Mouse (Mus musculus) embryonic facial prominence, embryonic 14.5 days (tissue): ENCODE results near the gene Itprip. TPM values are rescaled to one million over a fixed set of nuclear protein-coding genes. Genes with fewer than 3 reads are reported as not detected.

Experiments used
- ATAC-seq: fragments of 200-750 bp; cut with Nextera tagmentation; 2 replicates; pipeline ENCODE4 v1.8.0; 2017; ENCODE audit warnings: low read depth, moderate number of reproducible peaks, moderate TSS enrichment
- DNase-seq: peaks from one replicate; pipeline ENCODE4 v3.0.0-alpha.2; 2015; ENCODE audit warnings: low spot score
- H3K27ac ChIP-seq: fragments of 300-500 bp; sonication (generic); replicated peaks from 2 replicates; pipeline ENCODE4 v1.5.1; 2014; ENCODE audit warnings: low read depth, mild to moderate bottlenecking, low read length, moderate library complexity
- H3K27me3 ChIP-seq: fragments of 300-500 bp; sonication (generic); replicated peaks from 2 replicates; pipeline ENCODE4 v1.6.1; 2014; ENCODE audit warnings: low read length; ENCODE audit not compliant: control insufficient read depth, insufficient read depth
- H3K36me3 ChIP-seq: fragments of 300-500 bp; sonication (generic); 2 replicates; pipeline ENCODE4 v1.6.1; 2014; ENCODE audit warnings: low read length, mixed read lengths; ENCODE audit not compliant: control insufficient read depth, insufficient read depth
- H3K4me1 ChIP-seq: fragments of 300-500 bp; sonication (generic); 2 replicates; pipeline ENCODE4 v1.6.1; 2014; ENCODE audit warnings: antibody characterized with exemption, low read length; ENCODE audit not compliant: control insufficient read depth, insufficient read depth
- H3K4me2 ChIP-seq: fragments of 300-500 bp; sonication (generic); 2 replicates; pipeline ENCODE4 v1.6.1; 2014; ENCODE audit warnings: low read depth, mild to moderate bottlenecking, low read length, moderate library complexity, mixed read lengths
- H3K4me3 ChIP-seq: fragments of 300-500 bp; sonication (generic); 2 replicates; pipeline ENCODE4 v1.5.1; 2014; ENCODE audit warnings: low read depth, mild to moderate bottlenecking, low read length
- H3K9ac ChIP-seq: fragments of 300-500 bp; sonication (generic); 2 replicates; pipeline ENCODE4 v1.6.1; 2014; ENCODE audit warnings: low read depth, mild to moderate bottlenecking, low read length, moderate library complexity, mixed read lengths
- H3K9me3 ChIP-seq: fragments of 300-500 bp; sonication (generic); 2 replicates; pipeline ENCODE4 v1.6.1; 2016; ENCODE audit warnings: low read length; ENCODE audit not compliant: control insufficient read depth
- WGBS: fragments of 180-500 bp; shearing (Covaris S2); extraction: QIAGEN DNeasy Blood & Tissue Kit; methylation state at CpG from one replicate; pipeline ENCODE4 v1.1.7; 2014; 5-methylcytosine and 5-hydroxymethylcytosine counted together
- polyA plus RNA-seq: library from polyadenylated mRNA; unstranded; fragments of >200 nt; fragmentation: Nextera tagmentation; extraction: Ambion mirVana; gene quantifications from 2 replicates; pipeline ENCODE4 v1.2.1, GENCODE M21; 2014

Gene Itprip
- polyA plus RNA-seq, result 10.7 and 12.5 TPM in 2 replicates

DNA sequence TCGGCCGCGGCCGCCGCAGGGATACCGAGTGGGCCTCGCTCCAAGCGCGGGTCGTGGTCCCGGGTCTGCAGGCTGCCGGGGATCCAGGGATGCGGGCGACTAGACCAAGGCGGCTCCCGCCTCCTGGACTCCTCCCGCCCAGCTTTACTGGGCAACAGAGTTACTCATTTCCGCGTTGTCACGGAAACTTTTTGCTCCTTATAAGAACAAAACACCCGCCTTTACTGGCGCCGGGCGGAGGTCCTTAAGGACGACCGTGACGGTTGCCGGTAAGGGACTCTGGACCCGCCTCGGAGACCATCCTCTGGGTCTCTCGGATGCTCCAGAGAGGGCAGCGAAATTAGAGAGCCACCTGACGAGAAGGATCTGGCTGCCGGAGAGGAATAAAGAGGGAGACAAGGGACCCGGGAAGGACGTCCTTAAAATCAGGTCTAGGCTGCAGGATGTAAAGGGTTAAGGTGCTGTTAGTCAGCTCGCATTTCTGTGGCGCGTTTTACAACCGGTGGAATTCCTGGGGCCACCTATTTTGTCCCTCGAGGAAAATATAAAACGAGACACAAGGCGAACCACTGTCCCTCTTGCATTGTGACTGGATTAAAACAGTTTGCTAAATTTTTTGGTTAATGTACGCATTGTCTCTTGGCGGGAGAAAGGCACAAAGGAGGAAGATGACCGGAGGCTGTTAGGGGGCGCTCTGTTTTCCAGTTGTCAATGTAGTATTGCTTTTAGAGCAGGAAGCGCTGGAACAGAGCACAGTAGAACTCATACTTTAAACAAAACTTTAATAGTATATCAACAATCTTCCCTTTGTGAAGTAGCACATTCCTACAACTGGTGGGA is at the start of gene Itprip, which contains the start of gene Cfap43:
Itprip (minus strand) TSS at position 174 of the 840 bp plus-strand sequence.
Cfap43 (minus strand) TSS at position 162 of the 840 bp plus-strand sequence.
- peak; percentile 97 for DNase-seq

DNA sequence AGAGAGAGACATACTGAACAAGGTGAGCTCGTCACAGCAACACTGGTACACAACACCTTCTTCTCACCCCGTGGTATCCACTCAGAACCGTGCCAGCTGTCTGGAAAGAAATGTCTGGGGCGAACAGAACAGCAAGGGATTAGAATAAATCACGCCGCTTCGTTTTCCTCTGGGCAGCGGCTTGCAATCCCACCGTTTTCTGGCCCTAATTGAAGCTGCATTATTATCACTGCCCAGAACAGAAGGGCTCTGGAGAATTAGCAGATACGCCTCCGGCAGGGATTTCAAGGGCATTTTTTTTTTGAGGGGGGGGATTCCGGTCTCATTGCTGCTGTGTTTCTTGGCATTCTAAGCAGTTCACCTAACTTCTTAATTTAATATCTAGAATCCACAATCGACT is 39.1 kb upstream of the Itprip start:
- H3K27ac ChIP-seq, result no peak overlapping the region
- ATAC-seq (no peak), DNase-seq (no peak)
- no peak overlapping the region for H3K4me2 ChIP-seq
- no peak overlapping the region for H3K4me3 ChIP-seq
- no peaks in the 10 kb centered on the region for H3K36me3 ChIP-seq
- no peaks in the 10 kb centered on the region for H3K9me3 ChIP-seq
- H3K9ac ChIP-seq, result no peak overlapping the region
- 69% methylated on average over 13 of the region's 13 CpGs for WGBS
- H3K4me1 ChIP-seq, result no peaks in the 10 kb centered on the region
- no peaks in the 10 kb centered on the region for H3K27me3 ChIP-seq

More for the DNA sequence above, at the start of gene Itprip, which contains the start of gene Cfap43:
- Histone ChIP-seq H3K9ac (peak within 1 kb of the TSS; percentile 82), H3K27me3 (no peaks in the 10 kb centered on the region), H3K4me2 (peak within 1 kb of the TSS; percentile 76), H3K4me3 (peak within 1 kb of the TSS; percentile 60), H3K36me3 (no peaks in the 10 kb centered on the region), H3K9me3 (no peaks in the 10 kb centered on the region), H3K4me1 (peaks cover 22% of the 10 kb centered on the region), H3K27ac (peak within 1 kb of the TSS; percentile 89)
- under 1% methylated on average over 48 of the region's 48 CpGs for WGBS
- ATAC-seq, result peak; percentile 88

DNA sequence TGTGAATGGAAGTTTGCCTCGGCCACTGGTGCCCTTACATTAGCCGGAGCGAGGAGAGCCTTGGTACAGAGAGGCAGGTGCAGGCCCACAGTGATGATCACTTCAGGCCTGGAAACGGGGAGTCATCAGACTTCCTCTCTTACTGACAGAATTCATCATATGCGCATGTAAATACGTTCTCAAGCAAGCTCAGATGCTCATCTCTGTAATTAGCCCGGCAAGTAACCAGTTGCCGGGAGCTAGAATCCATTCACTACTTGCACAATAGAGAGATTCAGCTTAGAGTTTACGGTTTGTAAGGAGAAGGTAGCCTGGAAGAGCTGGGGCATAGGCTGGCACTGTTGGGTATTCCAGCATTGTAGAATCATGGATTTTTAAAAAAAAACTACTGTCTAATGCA is 34.1 kb upstream of the Itprip start:
- Histone ChIP-seq H3K4me3 (no peak overlapping the region), H3K36me3 (no peaks in the 10 kb centered on the region), H3K4me1 (no peaks in the 10 kb centered on the region), H3K27ac (no peak overlapping the region), H3K27me3 (no peaks in the 10 kb centered on the region), H3K4me2 (no peak overlapping the region), H3K9ac (no peak overlapping the region), H3K9me3 (no peaks in the 10 kb centered on the region)
- ATAC-seq (no peak), DNase-seq (no peak)
- WGBS, result 72% methylated on average over 9 of the region's 9 CpGs

GRCm38 (mm10) chr19:47950946-47951345 is 31.8 kb upstream of the Itprip start:
- H3K4me3 ChIP-seq, result no peak overlapping the region
- no peak for ATAC-seq
- WGBS, result 86% methylated on average over 7 of the region's 7 CpGs

GRCm38 (mm10) chr19:47946821-47947465 is 27.8 kb upstream of the Itprip start:
- 35% methylated on average over 23 of the region's 23 CpGs for WGBS
- no peak overlapping the region for H3K27ac ChIP-seq
- H3K9ac ChIP-seq, result no peak overlapping the region
- H3K4me2 ChIP-seq, result peak overlapping the region; percentile 30
- no peaks in the 10 kb centered on the region for H3K4me1 ChIP-seq
- peak; percentile 75; the same call in 1 of the 2 replicates for ATAC-seq
- H3K9me3 ChIP-seq, result no peaks in the 10 kb centered on the region
- H3K27me3 ChIP-seq, result no peaks in the 10 kb centered on the region
- no peak overlapping the region for H3K4me3 ChIP-seq
- H3K36me3 ChIP-seq, result no peaks in the 10 kb centered on the region
- DNase-seq, result peak; percentile 81

More at GRCm38 (mm10) chr19:47950946-47951345, 31.8 kb upstream of the Itprip start:
- no peaks in the 10 kb centered on the region for H3K9me3 ChIP-seq
- no peak overlapping the region for H3K27ac ChIP-seq
- H3K9ac ChIP-seq, result no peak overlapping the region
- no peaks in the 10 kb centered on the region for H3K4me1 ChIP-seq
- no peak for DNase-seq
- H3K27me3 ChIP-seq, result no peaks in the 10 kb centered on the region
- H3K36me3 ChIP-seq, result no peaks in the 10 kb centered on the region
- H3K4me2 ChIP-seq, result no peak overlapping the region

GRCm38 (mm10) chr19:47939361-47939760 is 20.3 kb upstream of the Itprip start:
- no peak overlapping the region for H3K9ac ChIP-seq
- peaks cover 6% of the 10 kb centered on the region for H3K27me3 ChIP-seq
- ATAC-seq (no peak), DNase-seq (no peak)
- H3K4me1 ChIP-seq, result peaks cover 5% of the 10 kb centered on the region; the same call in 1 of the 2 replicates
- no peaks in the 10 kb centered on the region for H3K36me3 ChIP-seq
- no peak overlapping the region for H3K4me2 ChIP-seq
- H3K27ac ChIP-seq, result no peak overlapping the region
- WGBS, result 83% methylated on average over 6 of the region's 6 CpGs
- H3K9me3 ChIP-seq, result no peaks in the 10 kb centered on the region
- H3K4me3 ChIP-seq, result no peak overlapping the region

GRCm38 (mm10) chr19:47937443-47938406 is 18.6 kb upstream of the Itprip start, which contains the start of gene Cfap58:
Gene Cfap58 (plus strand): TSS chr19:47937675.
- ATAC-seq (peak; percentile 86), DNase-seq (peak; percentile 82)
- WGBS, result 7% methylated on average over 40 of the region's 41 CpGs
- H3K9ac ChIP-seq, result no peak within 1 kb of the TSS; the same call in 1 of the 2 replicates
- H3K4me3 ChIP-seq, result peak within 1 kb of the TSS; percentile 39
- H3K36me3 ChIP-seq, result no peaks in the 10 kb centered on the region
- peaks cover 5% of the 10 kb centered on the region; the same call in 1 of the 2 replicates for H3K4me1 ChIP-seq
- peaks cover 6% of the 10 kb centered on the region for H3K27me3 ChIP-seq
- H3K9me3 ChIP-seq, result no peaks in the 10 kb centered on the region
- H3K4me2 ChIP-seq, result peak within 1 kb of the TSS; percentile 66
- no peak within 1 kb of the TSS for H3K27ac ChIP-seq

- Histone ChIP-seq H3K9ac (no peak overlapping the region), H3K4me3 (no peak overlapping the region), H3K4me1 (peaks cover 5% of the 10 kb centered on the region; the same call in 1 of the 2 replicates), H3K27ac (no peak overlapping the region), H3K4me2 (peak overlapping the region; percentile 66), H3K9me3 (no peaks in the 10 kb centered on the region), H3K27me3 (peaks cover 6% of the 10 kb centered on the region), H3K36me3 (no peaks in the 10 kb centered on the region)
- no peak for DNase-seq
- 65% methylated on average over 9 of the region's 9 CpGs for WGBS
- no peak for ATAC-seq
These were observed 17.8 kb upstream of the Itprip start for GRCm38 (mm10) chr19:47936938-47937337.
